In genomic region chrX:101740335-101741063, GRCm38 (mm10) we compare ENCODE assay signal across 11 mouse cellular contexts. TPM values are rescaled to one million over a fixed set of nuclear protein-coding genes. Genes with fewer than 3 reads are reported as not detected.
DNase-seq lines count a peak whose midpoint lies in the region; ATAC-seq lines count a peak whose summit lies in the region.
"Had no signal": no experiment of that assay in that cellular context is flagged by ENCODE, and none has a peak within 500 bp of the region (broad histone marks: within the 10 kb centered on the region; RNA-seq: fewer than 3 reads in every experiment).

No protein-coding gene starts in this region.

- H3K9ac ChIP-seq in forebrain, embryonic 16.5 days (replicated peaks; ENCODE audit: low read depth, low read length) = no peak overlapping the region
- H3K9ac ChIP-seq: embryonic facial prominence, embryonic 12.5 days; heart, embryonic 13.5 days had no signal

- 34% methylated on average over 6 of the region's 6 CpGs for WGBS in forebrain, embryonic 16.5 days

- H3K27me3 ChIP-seq in forebrain, embryonic 16.5 days (replicated peaks; ENCODE audit: control insufficient read depth, insufficient read depth, low read length) = no peaks in the 10 kb centered on the region

- H3K9me3 ChIP-seq in forebrain, embryonic 16.5 days (ENCODE audit: control insufficient read depth, low read length) = no peaks in the 10 kb centered on the region
- H3K9me3 ChIP-seq: embryonic facial prominence, embryonic 12.5 days; heart, embryonic 13.5 days had no signal

- peak overlapping the region; percentile 69 for H3K27ac ChIP-seq in forebrain, embryonic 16.5 days (ENCODE audit: low read length)
- H3K27ac ChIP-seq: embryonic facial prominence, embryonic 12.5 days; heart, embryonic 13.5 days; macrophage had no signal

- peak; percentile 85; the same call in 1 of the 2 replicates for ATAC-seq in frontal cortex, adult (ENCODE audit: low TSS enrichment)
- ATAC-seq in forebrain, embryonic 16.5 days = peak; percentile 96

- DNase-seq in frontal cortex, postnatal 25 days (ENCODE audit: low spot score in 2 of 2) = no peak
- peak; percentile 28 to 31 for DNase-seq in left cerebral cortex, adult 9 months (ENCODE audit: low spot score in 2 of 2)
- peak; percentile 33 to 35 for DNase-seq in right cerebral cortex, adult 2 months (ENCODE audit: low spot score in 2 of 2)
- no peak for DNase-seq in cerebellum, adult 18-20 months
- no peak for DNase-seq in spleen, adult 12 weeks (ENCODE audit: low spot score)
- DNase-seq in urinary bladder, adult 2 months (ENCODE audit: low spot score) = no peak

- no peaks in the 10 kb centered on the region for H3K4me1 ChIP-seq in forebrain, embryonic 16.5 days (replicated peaks; ENCODE audit: control insufficient read depth, insufficient read depth, low read length)
- H3K4me1 ChIP-seq: embryonic facial prominence, embryonic 12.5 days; heart, embryonic 13.5 days had no signal

- H3K36me3 ChIP-seq in forebrain, embryonic 16.5 days (ENCODE audit: control insufficient read depth, insufficient read depth) = no peaks in the 10 kb centered on the region
- H3K36me3 ChIP-seq: embryonic facial prominence, embryonic 12.5 days; heart, embryonic 13.5 days had no signal

- no peak overlapping the region for H3K4me2 ChIP-seq in forebrain, embryonic 16.5 days (ENCODE audit: low read length)
- H3K4me2 ChIP-seq: embryonic facial prominence, embryonic 12.5 days; heart, embryonic 13.5 days had no signal

- no peak overlapping the region for H3K4me3 ChIP-seq in forebrain, embryonic 16.5 days (replicated peaks; ENCODE audit: low read length)
- H3K4me3 ChIP-seq: embryonic facial prominence, embryonic 12.5 days; heart, embryonic 13.5 days had no signal

RNA-seq across cellular contexts. Expression of gene Cxcr3, which starts 6.4 kb away (rescaled TPM):
- polyA plus RNA-seq in forebrain, embryonic 16.5 days (2015; fragmentation: Nextera tagmentation; extraction: Ambion mirVana) = 0.22 TPM in 1 of 2 replicates, not detected in the other
- 2.3 and 2.4 TPM in 2 replicates for polyA plus RNA-seq in urinary bladder, adult 2 months (2012; rRNA removed)
- polyA plus RNA-seq: embryonic facial prominence, embryonic 12.5 days had no signal

RNA-seq across cellular contexts. Expression of gene Gm4779, which starts 53.7 kb away (rescaled TPM):
- not detected in 2 replicates for polyA plus RNA-seq in forebrain, embryonic 16.5 days (2015; fragmentation: Nextera tagmentation; extraction: Ambion mirVana)
- 0.28 TPM in 2 replicates for polyA plus RNA-seq in urinary bladder, adult 2 months (2012; rRNA removed)
- polyA plus RNA-seq: macrophage had no signal

RNA-seq across cellular contexts. Expression of gene 8030474K03Rik, which starts 54.0 kb away (rescaled TPM):
- polyA plus RNA-seq in forebrain, embryonic 16.5 days (2015; fragmentation: Nextera tagmentation; extraction: Ambion mirVana) = 0.22 TPM in 1 of 2 replicates, not detected in the other
- polyA plus RNA-seq in urinary bladder, adult 2 months (2012; rRNA removed) = 0.10 and 0.12 TPM in 2 replicates
- polyA plus RNA-seq: macrophage had no signal

Comparison
In these comparisons a context has a peak if more than half of its experiments do, and no peak if none do; other contexts are left out.
1. DNase-seq: peak in left cerebral cortex, adult 9 months (2 of 2) and right cerebral cortex, adult 2 months (2 of 2); none in frontal cortex, postnatal 25 days (0 of 2), cerebellum, adult 18-20 months (0 of 2), spleen, adult 12 weeks (single experiment) and urinary bladder, adult 2 months (single experiment).